Mouse (Mus musculus) kidney, postnatal 14 days (tissue): ENCODE measurements at regions not wholly inside any gene's neighbourhood (a gene's known extent, or its start where the extent isn't known, plus 50 kb on each side); places are given as distances from the start of the nearest gene placed in this dataset.
A peak's percentile ranks its signal among the peaks of the same experiment; 100 is the strongest.

Experiments
- DNase-seq: peaks from one replicate; pipeline ENCODE4 v3.0.0; 2022; ENCODE audit warnings: mixed read lengths

GRCm38 (mm10) chr6:19415456-19415855 is 549.3 kb downstream of the Ankrd7 start:
- DNase-seq: peak; percentile 1

- no peak for DNase-seq
Measured at GRCm38 (mm10) chr6:19457048-19457447, 590.9 kb downstream of the Ankrd7 start.
